Mouse (Mus musculus) C2C12 (cell line): Measurements from ENCODE around the gene Pfn1. TPM values are rescaled to one million over a fixed set of nuclear protein-coding genes. Genes with fewer than 3 reads are reported as not detected.

Experiments
- H3K27me3 ChIP-seq: one replicate; pipeline ENCODE4 v1.6.1; 2011; ENCODE audit not compliant: control insufficient read depth, insufficient read depth, insufficient read length
- H3K36me3 ChIP-seq: one replicate; pipeline ENCODE4 v1.6.1; 2011; ENCODE audit not compliant: control insufficient read depth, insufficient read depth
- H3K4me3 ChIP-seq: one replicate; pipeline ENCODE4 v1.5.1; 2011; ENCODE audit warnings: mild to moderate bottlenecking, control low read depth; ENCODE audit not compliant: poor library complexity, insufficient read depth, severe bottlenecking
- H3K79me2 ChIP-seq: one replicate; pipeline ENCODE4 v1.6.1; 2011; ENCODE audit not compliant: control insufficient read depth, insufficient read depth
- H3K79me3 ChIP-seq: one replicate; pipeline ENCODE4 v1.6.1; 2011; ENCODE audit warnings: low read depth, control low read depth
- H3ac ChIP-seq: one replicate; pipeline ENCODE3; 2011; ENCODE audit warnings: low read depth; ENCODE audit not compliant: control insufficient read depth, insufficient read length
- CEBPB ChIP-seq: IDR thresholded peaks from one replicate; pipeline ENCODE4 v1.6.1; 2011; ENCODE audit warnings: low read depth, mild to moderate bottlenecking, control low read depth, moderate library complexity
- CTCF ChIP-seq: IDR thresholded peaks from one replicate; pipeline ENCODE4 v1.5.1; 2011; ENCODE audit not compliant: control insufficient read depth, insufficient read depth, insufficient read length
- FOSL1 ChIP-seq: IDR thresholded peaks from one replicate; pipeline ENCODE4 v1.8.0; 2011; ENCODE audit warnings: mild to moderate bottlenecking, low read length; ENCODE audit not compliant: poor library complexity, insufficient read depth, severe bottlenecking
- MAX ChIP-seq: IDR thresholded peaks from one replicate; pipeline ENCODE4 v1.6.1; 2011; ENCODE audit warnings: mild to moderate bottlenecking, control low read depth
- MYOD1 ChIP-seq: IDR thresholded peaks from one replicate; pipeline ENCODE4 v1.6.1; 2011; ENCODE audit warnings: low read depth; ENCODE audit not compliant: control insufficient read depth, insufficient read length
- MYOG ChIP-seq: IDR thresholded peaks from one replicate; pipeline ENCODE4 v1.6.1; 2011; ENCODE audit not compliant: control insufficient read depth, insufficient read length; ENCODE audit errors: extremely low read depth
- USF1 ChIP-seq: IDR thresholded peaks from one replicate; pipeline ENCODE4 v1.6.1; 2011; ENCODE audit warnings: low read depth, mild to moderate bottlenecking, control low read depth, moderate library complexity
- polyA plus RNA-seq: library from polyadenylated mRNA; unstranded; fragments of >200 nt; fragmentation: generic; extraction: Trizol; gene quantifications from one replicate; pipeline ENCODE4 v1.2.1, GENCODE M21; 2012; ENCODE audit warnings: missing spikeins

Gene Pfn1
- polyA plus RNA-seq, 1 experiment, result 4,207 TPM

- H3K36me3 ChIP-seq, result peaks cover 28% of the 10 kb centered on the region
- H3K4me3 ChIP-seq, result no peak overlapping the region
- TF ChIP-seq CEBPB (no peak), USF1 (peak; percentile 7)
- peaks cover 16% of the 10 kb centered on the region for H3K79me3 ChIP-seq
- H3K79me2 ChIP-seq, result peaks cover 24% of the 10 kb centered on the region
- no peak overlapping the region for H3ac ChIP-seq
- no peaks in the 10 kb centered on the region for H3K27me3 ChIP-seq
Observed at GRCm38 (mm10) chr11:70671333-70672047, 17.0 kb upstream of the Pfn1 start.

DNA sequence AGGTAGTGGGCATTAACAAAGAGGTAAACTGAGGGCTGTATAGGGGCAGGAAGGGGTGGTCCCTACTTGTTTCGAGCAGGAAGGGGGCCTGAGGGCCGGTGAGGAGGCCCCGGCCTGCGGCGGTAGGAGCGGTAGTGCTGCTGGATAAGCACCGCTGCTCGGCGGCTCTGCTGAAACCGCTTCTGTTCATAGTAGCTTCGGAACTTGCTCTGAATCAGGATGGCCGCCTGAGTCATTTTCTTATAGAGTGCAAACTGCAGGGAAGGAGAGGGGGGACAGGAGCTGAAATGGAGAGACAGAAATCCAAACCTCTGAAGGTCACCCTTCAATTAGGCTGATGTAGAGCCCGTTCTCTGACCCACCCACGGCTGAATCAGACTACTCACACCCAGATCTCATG is 16.0 kb upstream of the Pfn1 start:
- peaks cover 34% of the 10 kb centered on the region for H3K79me2 ChIP-seq
- peak overlapping the region; percentile 76 for H3K4me3 ChIP-seq
- peaks cover 20% of the 10 kb centered on the region for H3K79me3 ChIP-seq
- no peak for TF ChIP-seq MYOD1
- TF ChIP-seq USF1, result no peak
- TF ChIP-seq CTCF, result no peak
- TF ChIP-seq CEBPB, result no peak
- TF ChIP-seq MYOG, result no peak
- no peak for TF ChIP-seq MAX
- no peak for TF ChIP-seq FOSL1
- H3K27me3 ChIP-seq, result no peaks in the 10 kb centered on the region
- peaks cover 20% of the 10 kb centered on the region for H3K36me3 ChIP-seq
- no peak overlapping the region for H3ac ChIP-seq

DNA sequence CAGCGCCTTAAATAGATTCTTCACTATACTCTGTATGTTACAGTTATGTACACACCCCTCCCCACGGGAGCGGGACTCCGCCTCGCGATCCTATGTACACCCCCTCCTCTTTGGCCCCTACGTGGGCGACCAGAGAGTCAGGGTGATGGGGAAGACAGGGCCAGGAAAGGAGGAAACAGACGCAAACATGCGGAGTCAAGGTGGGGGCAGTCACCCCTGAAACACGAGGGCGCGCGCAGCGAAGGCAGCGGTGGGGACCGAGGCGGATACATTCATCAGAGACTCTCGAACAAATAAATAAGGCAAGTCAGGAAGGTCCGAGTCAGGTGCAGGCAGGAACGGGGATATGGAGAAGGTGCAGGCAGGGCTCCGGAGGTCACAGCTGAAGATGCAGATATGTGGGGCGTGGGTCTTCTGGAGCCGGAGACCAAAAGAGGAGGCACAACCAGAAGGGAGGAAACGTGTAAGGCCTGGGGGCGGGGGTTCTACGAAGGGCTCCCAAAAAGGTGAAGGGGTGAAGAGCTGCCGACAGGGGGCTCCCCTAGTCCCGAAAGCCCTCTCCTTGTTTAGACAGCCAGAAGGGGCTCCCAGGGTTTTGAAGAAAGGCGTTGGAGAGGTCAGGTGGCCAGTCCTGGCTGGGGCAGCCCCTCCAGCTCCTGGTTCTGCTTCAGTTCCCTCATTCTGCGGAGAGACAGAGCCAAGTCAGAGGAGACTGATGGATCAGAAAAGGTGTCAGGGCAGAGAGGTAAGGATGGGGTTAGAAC is 15.3 kb upstream of the Pfn1 start:
- Histone ChIP-seq H3K79me3 (peaks cover 20% of the 10 kb centered on the region), H3ac (peak overlapping the region; percentile 92), H3K27me3 (no peaks in the 10 kb centered on the region), H3K4me3 (peak overlapping the region; percentile 76), H3K79me2 (peaks cover 41% of the 10 kb centered on the region), H3K36me3 (peaks cover 26% of the 10 kb centered on the region)
- no peak for TF ChIP-seq MAX
- peak; percentile 34 for TF ChIP-seq CTCF

- Histone ChIP-seq H3K79me2 (peaks cover 41% of the 10 kb centered on the region), H3ac (peak within 1 kb of the TSS; percentile 92), H3K4me3 (peak within 1 kb of the TSS; percentile 76), H3K79me3 (peaks cover 20% of the 10 kb centered on the region), H3K27me3 (no peaks in the 10 kb centered on the region), H3K36me3 (peaks cover 32% of the 10 kb centered on the region)
- TF ChIP-seq MAX (no peak), FOSL1 (no peak), MYOG (no peak), MYOD1 (no peak), USF1 (no peak), CTCF (no peak), CEBPB (no peak)
Observed at GRCm38 (mm10) chr11:70668771-70669505, 14.5 kb upstream of the Pfn1 start, which contains the start of gene Spag7. Gene Spag7 (minus strand): TSS chr11:70669416.

GRCm38 (mm10) chr11:70668335-70668770 is 13.9 kb upstream of the Pfn1 start:
- no peaks in the 10 kb centered on the region for H3K27me3 ChIP-seq
- peaks cover 20% of the 10 kb centered on the region for H3K79me3 ChIP-seq
- peak overlapping the region; percentile 28 for H3ac ChIP-seq
- H3K79me2 ChIP-seq, result peaks cover 41% of the 10 kb centered on the region
- H3K36me3 ChIP-seq, result peaks cover 34% of the 10 kb centered on the region
- H3K4me3 ChIP-seq, result peak overlapping the region; percentile 23
- no peak for TF ChIP-seq CEBPB
- no peak for TF ChIP-seq MYOD1
- TF ChIP-seq CTCF, result no peak
- TF ChIP-seq USF1, result peak; percentile 65
- TF ChIP-seq MAX, result no peak
- TF ChIP-seq MYOG, result no peak
